Mouse (Mus musculus): ENCODE measurements around the gene Matk. TPM values are rescaled to one million over a fixed set of nuclear protein-coding genes. Genes with fewer than 3 reads are reported as not detected.
A peak's percentile ranks its signal among the peaks of the same experiment; 100 is the strongest.

Matk gene
- polyA plus RNA-seq, 1 experiment from 2014 or later = 44.2 TPM

- WGBS = 2% methylated on average over 62 of the region's 62 CpGs
- H3K4me1 ChIP-seq (replicated peaks; ENCODE audit: control insufficient read depth, insufficient read depth, low read length) = peaks cover 25% of the 10 kb centered on the region
- H3K36me3 ChIP-seq (ENCODE audit: control insufficient read depth, insufficient read depth) = 0 out of 2 replicates have a peak, but pooled peaks cover 2% of the 10 kb centered on the region
- no peaks in the 10 kb centered on the region for H3K9me3 ChIP-seq (ENCODE audit: control insufficient read depth, low read length)
- H3K4me3 ChIP-seq (replicated peaks; ENCODE audit: low read length) = peak overlapping the region; percentile 65
- peaks cover 29% of the 10 kb centered on the region for H3K27me3 ChIP-seq (replicated peaks; ENCODE audit: control insufficient read depth, insufficient read depth, low read length)
- no peak overlapping the region for H3K27ac ChIP-seq (ENCODE audit: low read length)
- peak overlapping the region; percentile 90 for H3K4me2 ChIP-seq (ENCODE audit: low read length)
- H3K9ac ChIP-seq (replicated peaks; ENCODE audit: low read depth, low read length) = peak overlapping the region; percentile 70
- 0 out of 2 replicates have a peak, but pooled peaks have one; percentile 10 for ATAC-seq
These were observed 4.7 kb downstream of the Matk start for GRCm38 (mm10) chr10:81257158-81258039.

DNA sequence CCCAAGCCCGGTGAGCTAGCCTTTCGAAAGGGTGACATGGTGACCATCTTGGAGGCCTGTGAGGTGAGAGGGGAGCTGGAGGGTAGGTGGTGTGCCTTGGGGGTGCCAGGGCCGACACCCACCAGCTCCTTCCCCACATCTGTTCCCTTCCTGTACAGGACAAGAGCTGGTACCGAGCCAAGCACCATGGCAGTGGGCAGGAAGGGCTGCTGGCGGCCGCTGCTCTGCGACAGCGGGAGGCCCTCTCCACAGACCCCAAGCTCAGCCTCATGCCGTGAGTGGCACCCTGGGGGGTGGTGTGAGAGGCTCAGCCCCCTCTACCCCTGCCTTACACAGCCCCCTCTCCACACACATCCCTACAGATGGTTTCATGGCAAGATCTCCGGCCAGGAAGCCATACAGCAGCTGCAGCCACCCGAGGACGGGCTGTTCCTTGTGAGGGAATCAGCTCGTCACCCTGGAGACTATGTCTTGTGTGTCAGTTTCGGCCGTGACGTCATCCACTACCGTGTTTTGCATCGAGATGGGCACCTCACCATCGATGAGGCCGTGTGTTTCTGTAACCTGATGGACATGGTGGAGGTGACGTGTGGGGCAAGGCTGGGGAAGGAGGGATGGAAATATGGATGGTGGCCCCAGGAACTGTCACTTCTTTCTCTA, 6.6 kb downstream of the Matk start:
- H3K27ac ChIP-seq (ENCODE audit: low read length) = no peak overlapping the region
- H3K4me3 ChIP-seq (replicated peaks; ENCODE audit: low read length) = no peak overlapping the region
- H3K27me3 ChIP-seq (replicated peaks; ENCODE audit: control insufficient read depth, insufficient read depth, low read length) = peaks cover 20% of the 10 kb centered on the region
- 40% methylated on average over 21 of the region's 21 CpGs for WGBS
- no peak overlapping the region for H3K4me2 ChIP-seq (ENCODE audit: low read length)
- peaks cover 17% of the 10 kb centered on the region for H3K4me1 ChIP-seq (replicated peaks; ENCODE audit: control insufficient read depth, insufficient read depth, low read length)
- H3K9ac ChIP-seq (replicated peaks; ENCODE audit: low read depth, low read length) = no peak overlapping the region
- no peaks in the 10 kb centered on the region for H3K9me3 ChIP-seq (ENCODE audit: control insufficient read depth, low read length)
- ATAC-seq = no peak
- H3K36me3 ChIP-seq (ENCODE audit: control insufficient read depth, insufficient read depth) = 0 out of 2 replicates have a peak, but pooled peaks cover 5% of the 10 kb centered on the region

DNA sequence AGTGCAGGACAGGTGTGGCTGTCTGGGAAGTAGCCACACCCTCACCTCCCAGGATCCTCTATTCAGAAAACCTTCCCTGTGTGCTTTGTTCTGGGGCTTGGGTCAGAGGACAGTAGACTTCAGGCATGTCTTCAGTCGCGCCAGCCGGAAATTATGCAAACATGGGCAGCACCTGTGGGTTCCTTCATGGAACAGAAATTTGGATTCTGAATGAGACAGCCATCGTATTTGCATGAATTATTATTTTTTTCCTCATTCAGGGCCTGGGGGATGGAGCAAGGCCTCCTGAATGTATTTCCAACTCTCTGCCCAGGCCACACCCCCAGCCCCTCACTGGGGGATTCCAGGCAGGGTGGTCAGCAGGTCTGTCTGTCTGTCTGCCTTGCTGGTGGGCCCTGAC, 8.3 kb downstream of the Matk start:
- no peak overlapping the region for H3K4me2 ChIP-seq (ENCODE audit: low read length)
- H3K4me3 ChIP-seq (replicated peaks; ENCODE audit: low read length) = no peak overlapping the region
- 0 out of 2 replicates have a peak, but pooled peaks cover 5% of the 10 kb centered on the region for H3K36me3 ChIP-seq (ENCODE audit: control insufficient read depth, insufficient read depth)
- no peak overlapping the region for H3K9ac ChIP-seq (replicated peaks; ENCODE audit: low read depth, low read length)
- no peak for ATAC-seq
- H3K4me1 ChIP-seq (replicated peaks; ENCODE audit: control insufficient read depth, insufficient read depth, low read length) = peaks cover 24% of the 10 kb centered on the region
- 89% methylated on average over 4 of the region's 4 CpGs for WGBS
- peaks cover 18% of the 10 kb centered on the region for H3K27me3 ChIP-seq (replicated peaks; ENCODE audit: control insufficient read depth, insufficient read depth, low read length)
- no peaks in the 10 kb centered on the region for H3K9me3 ChIP-seq (ENCODE audit: control insufficient read depth, low read length)
- no peak overlapping the region for H3K27ac ChIP-seq (ENCODE audit: low read length)

DNA sequence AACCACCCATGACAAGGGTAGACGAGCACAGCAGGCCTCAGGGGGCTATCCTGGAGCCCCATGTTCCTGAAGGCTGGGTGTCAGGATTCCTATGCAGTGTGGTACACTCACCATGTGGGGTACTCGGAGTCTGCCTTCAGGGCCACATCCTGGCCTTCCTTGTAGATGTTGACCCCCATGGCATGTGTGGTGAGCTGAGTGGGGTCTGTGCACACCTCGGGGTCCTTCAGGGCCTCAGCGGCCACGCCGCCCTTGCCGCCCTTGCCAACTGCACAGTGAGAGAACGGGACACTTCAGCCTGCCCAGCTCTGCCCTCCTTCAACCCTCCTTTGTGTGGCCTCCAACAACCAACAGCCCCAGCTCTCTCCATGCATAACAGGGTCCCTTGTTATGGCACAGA, 12.8 kb downstream of the Matk start:
- Histone ChIP-seq H3K9me3 (ENCODE audit: control insufficient read depth, low read length) (no peaks in the 10 kb centered on the region), H3K4me1 (replicated peaks; ENCODE audit: control insufficient read depth, insufficient read depth, low read length) (peaks cover 25% of the 10 kb centered on the region), H3K9ac (replicated peaks; ENCODE audit: low read depth, low read length) (0 out of 2 replicates have a peak overlapping the region, but pooled peaks have one; percentile 9), H3K36me3 (ENCODE audit: control insufficient read depth, insufficient read depth) (0 out of 2 replicates have a peak, but pooled peaks cover 5% of the 10 kb centered on the region), H3K27me3 (replicated peaks; ENCODE audit: control insufficient read depth, insufficient read depth, low read length) (no peaks in the 10 kb centered on the region), H3K27ac (ENCODE audit: low read length) (no peak overlapping the region), H3K4me2 (ENCODE audit: low read length) (peak overlapping the region; percentile 46; the same call in 1 of the 2 replicates), H3K4me3 (replicated peaks; ENCODE audit: low read length) (no peak overlapping the region; the same call in 1 of the 2 replicates)
- no peak for ATAC-seq
- WGBS = 96% methylated on average over 8 of the region's 8 CpGs

DNA sequence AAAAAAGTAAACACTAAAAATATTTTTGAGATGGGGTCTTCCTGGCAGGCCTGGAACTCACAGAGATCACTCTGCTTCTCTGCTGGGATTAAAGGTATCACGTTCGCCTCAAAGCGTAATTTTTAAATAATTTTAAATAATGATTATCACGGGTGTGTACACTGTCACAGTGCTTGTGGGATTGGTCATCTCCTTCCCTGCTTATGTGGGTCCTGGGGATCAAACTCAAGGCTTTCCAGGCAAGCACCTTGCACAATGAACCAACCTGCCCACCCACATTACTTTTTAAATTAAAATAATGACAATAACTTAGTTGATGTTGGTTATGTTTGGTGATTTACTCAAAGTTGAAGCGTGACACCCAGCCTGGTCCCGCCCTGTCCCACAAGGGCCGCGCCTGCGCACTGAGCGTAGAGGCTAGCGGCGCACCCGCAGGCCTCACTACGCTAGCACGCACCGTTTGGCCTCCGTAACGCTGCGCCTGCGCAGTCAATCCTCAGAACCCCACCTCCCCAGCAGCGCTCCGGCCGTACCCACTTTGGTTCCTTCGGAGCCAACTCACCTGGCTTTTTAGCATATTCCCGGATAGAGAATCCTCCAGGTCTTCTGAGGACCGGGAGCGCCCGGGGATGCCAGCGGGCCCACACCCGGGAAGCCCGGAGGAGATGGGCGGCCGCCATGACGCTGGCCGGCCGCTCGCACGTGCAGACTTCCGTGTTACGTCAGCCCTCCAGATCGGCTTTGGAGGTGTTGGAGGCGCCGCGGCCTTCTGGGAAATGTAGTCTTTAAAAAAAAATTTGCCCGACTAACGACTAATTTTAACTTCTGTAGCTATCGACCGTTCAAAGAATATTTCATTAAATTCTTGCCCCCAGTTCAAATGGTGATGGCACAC, 13.7 kb downstream of the Matk start, which contains the start of the genes Mrpl54 and Apba3:
Gene Mrpl54, minus strand, starts transcription at position 724 of the 895 bp plus-strand sequence.
Gene Apba3, plus strand, starts transcription at position 750 of the 895 bp plus-strand sequence.
- Histone ChIP-seq H3K4me3 (replicated peaks; ENCODE audit: low read length) (peak within 1 kb of the TSS; percentile 66), H3K27me3 (replicated peaks; ENCODE audit: control insufficient read depth, insufficient read depth, low read length) (no peaks in the 10 kb centered on the region), H3K4me2 (ENCODE audit: low read length) (peak within 1 kb of the TSS; percentile 59), H3K4me1 (replicated peaks; ENCODE audit: control insufficient read depth, insufficient read depth, low read length) (peaks cover 25% of the 10 kb centered on the region), H3K27ac (ENCODE audit: low read length) (peak within 1 kb of the TSS; percentile 80), H3K9me3 (ENCODE audit: control insufficient read depth, low read length) (no peaks in the 10 kb centered on the region), H3K9ac (replicated peaks; ENCODE audit: low read depth, low read length) (peak within 1 kb of the TSS; percentile 75), H3K36me3 (ENCODE audit: control insufficient read depth, insufficient read depth) (0 out of 2 replicates have a peak, but pooled peaks cover 5% of the 10 kb centered on the region)
- peak; percentile 95 for ATAC-seq
- WGBS = under 1% methylated on average over 48 of the region's 48 CpGs

DNA sequence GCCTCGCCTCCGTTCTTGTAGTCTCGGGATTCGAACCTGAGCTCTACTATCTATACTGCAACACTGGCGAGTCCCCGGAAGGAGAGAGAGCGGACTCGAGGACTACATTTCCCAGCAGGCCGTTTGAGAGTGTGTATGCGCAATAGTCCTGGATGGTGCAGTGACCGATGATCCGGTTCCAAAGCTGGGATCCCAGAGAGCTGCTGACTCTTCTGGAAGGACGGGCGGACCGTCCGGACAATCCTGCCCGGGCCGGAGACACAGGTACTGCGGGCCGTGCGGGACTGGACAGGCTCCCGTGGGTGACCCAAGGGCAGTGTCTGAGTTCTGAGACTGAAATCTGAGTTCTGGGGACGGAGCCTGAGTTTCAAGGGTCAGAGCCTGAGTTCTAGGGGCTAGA, 15.3 kb downstream of the Matk start:
- no peaks in the 10 kb centered on the region for H3K9me3 ChIP-seq (ENCODE audit: control insufficient read depth, low read length)
- WGBS = 3% methylated on average over 23 of the region's 23 CpGs
- ATAC-seq = peak; percentile 63
- H3K4me1 ChIP-seq (replicated peaks; ENCODE audit: control insufficient read depth, insufficient read depth, low read length) = peaks cover 25% of the 10 kb centered on the region
- H3K4me2 ChIP-seq (ENCODE audit: low read length) = peak overlapping the region; percentile 59
- H3K27me3 ChIP-seq (replicated peaks; ENCODE audit: control insufficient read depth, insufficient read depth, low read length) = no peaks in the 10 kb centered on the region
- peak overlapping the region; percentile 68 for H3K9ac ChIP-seq (replicated peaks; ENCODE audit: low read depth, low read length)
- H3K4me3 ChIP-seq (replicated peaks; ENCODE audit: low read length) = peak overlapping the region; percentile 60
- peaks cover 7% of the 10 kb centered on the region for H3K36me3 ChIP-seq (ENCODE audit: control insufficient read depth, insufficient read depth)
- H3K27ac ChIP-seq (ENCODE audit: low read length) = no peak overlapping the region

- H3K9me3 ChIP-seq (ENCODE audit: control insufficient read depth, low read length) = no peaks in the 10 kb centered on the region
- peak overlapping the region; percentile 60 for H3K4me3 ChIP-seq (replicated peaks; ENCODE audit: low read length)
- H3K27ac ChIP-seq (ENCODE audit: low read length) = no peak overlapping the region
- H3K36me3 ChIP-seq (ENCODE audit: control insufficient read depth, insufficient read depth) = peaks cover 11% of the 10 kb centered on the region
- peak overlapping the region; percentile 59 for H3K4me2 ChIP-seq (ENCODE audit: low read length)
- no peaks in the 10 kb centered on the region for H3K27me3 ChIP-seq (replicated peaks; ENCODE audit: control insufficient read depth, insufficient read depth, low read length)
- no peak for ATAC-seq
- H3K4me1 ChIP-seq (replicated peaks; ENCODE audit: control insufficient read depth, insufficient read depth, low read length) = peaks cover 25% of the 10 kb centered on the region
- WGBS = 88% methylated on average over 16 of the region's 16 CpGs
- H3K9ac ChIP-seq (replicated peaks; ENCODE audit: low read depth, low read length) = peak overlapping the region; percentile 68; the same call in 1 of the 2 replicates
These were observed 16.1 kb downstream of the Matk start for GRCm38 (mm10) chr10:81268643-81269412.

DNA sequence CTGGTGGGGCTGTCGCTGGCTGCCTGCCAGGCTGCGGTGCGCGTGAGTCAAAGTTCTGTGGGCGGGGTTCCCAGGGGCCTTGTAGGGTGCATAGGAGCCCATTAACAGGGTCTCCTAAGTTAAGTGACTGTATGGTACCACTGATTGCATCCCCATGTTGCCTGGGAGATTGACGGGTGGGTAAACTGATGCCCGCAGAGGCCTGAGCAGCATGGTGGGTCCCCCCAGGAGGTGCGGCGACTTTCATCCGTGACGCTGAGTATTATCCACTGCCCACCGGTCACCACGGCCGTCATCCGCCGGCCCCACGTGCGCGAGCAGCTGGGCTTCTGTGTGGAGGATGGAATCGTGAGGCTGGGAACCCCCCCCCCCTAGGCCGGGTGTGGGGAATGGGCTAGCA, 19.6 kb downstream of the Matk start:
- Histone ChIP-seq H3K27ac (ENCODE audit: low read length) (no peak overlapping the region), H3K36me3 (ENCODE audit: control insufficient read depth, insufficient read depth) (peaks cover 11% of the 10 kb centered on the region), H3K9ac (replicated peaks; ENCODE audit: low read depth, low read length) (no peak overlapping the region), H3K27me3 (replicated peaks; ENCODE audit: control insufficient read depth, insufficient read depth, low read length) (no peaks in the 10 kb centered on the region), H3K9me3 (ENCODE audit: control insufficient read depth, low read length) (no peaks in the 10 kb centered on the region), H3K4me2 (ENCODE audit: low read length) (no peak overlapping the region), H3K4me3 (replicated peaks; ENCODE audit: low read length) (no peak overlapping the region), H3K4me1 (replicated peaks; ENCODE audit: control insufficient read depth, insufficient read depth, low read length) (peaks cover 13% of the 10 kb centered on the region)
- no peak for ATAC-seq
- WGBS = 93% methylated on average over 21 of the region's 21 CpGs
